Mouse (Mus musculus) urinary bladder, adult 18-20 months (tissue): ENCODE results near the gene Schip1.

Experiments used
- DNase-seq, 2 experiments: peaks; one replicate each; pipeline ENCODE4 v3.0.0; 2022; ENCODE audit warnings: low spot score in 2 of 2, mixed read lengths in 2 of 2

Schip1 gene

DNA sequence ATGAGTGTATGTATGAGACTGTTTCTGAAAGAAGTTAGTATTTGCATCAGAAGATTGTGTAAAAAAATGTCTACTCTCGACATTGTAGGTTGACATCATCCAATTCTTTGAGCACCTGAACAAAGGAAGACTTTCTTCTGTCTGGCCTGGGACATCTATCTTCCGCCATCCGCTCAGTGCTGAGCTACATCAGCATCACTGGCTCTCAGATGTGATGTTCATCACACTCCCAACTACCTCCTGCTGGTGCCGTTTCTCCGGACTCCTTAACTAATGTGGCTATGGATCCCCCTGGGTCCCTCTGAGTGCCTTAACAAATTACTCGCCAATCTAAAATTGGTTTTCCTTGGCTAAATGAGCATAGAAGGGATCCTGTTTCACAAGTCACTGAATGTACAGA is 599.7 kb downstream of the Schip1 start:
- no peak for DNase-seq

DNA sequence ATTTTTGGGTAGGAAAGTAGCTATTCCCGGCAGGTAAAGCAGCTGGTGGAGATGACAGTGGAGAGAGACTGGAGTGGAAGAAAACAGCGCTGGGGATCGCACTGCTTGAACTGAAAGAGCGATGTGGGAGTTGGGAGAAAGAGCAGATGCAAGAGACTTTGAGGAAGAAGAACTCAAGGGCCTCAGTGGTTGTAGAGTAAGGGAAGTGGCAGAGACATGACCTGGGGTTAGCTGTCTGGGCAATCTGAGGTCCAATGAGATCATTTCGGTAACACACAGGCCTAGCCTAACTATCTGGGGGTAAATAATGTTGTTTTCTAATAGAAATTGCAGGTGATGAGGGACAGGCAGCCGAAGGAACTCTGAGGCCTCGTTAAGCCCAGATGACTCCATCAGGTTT is 601.8 kb downstream of the Schip1 start:
- DNase-seq = no peak

DNA sequence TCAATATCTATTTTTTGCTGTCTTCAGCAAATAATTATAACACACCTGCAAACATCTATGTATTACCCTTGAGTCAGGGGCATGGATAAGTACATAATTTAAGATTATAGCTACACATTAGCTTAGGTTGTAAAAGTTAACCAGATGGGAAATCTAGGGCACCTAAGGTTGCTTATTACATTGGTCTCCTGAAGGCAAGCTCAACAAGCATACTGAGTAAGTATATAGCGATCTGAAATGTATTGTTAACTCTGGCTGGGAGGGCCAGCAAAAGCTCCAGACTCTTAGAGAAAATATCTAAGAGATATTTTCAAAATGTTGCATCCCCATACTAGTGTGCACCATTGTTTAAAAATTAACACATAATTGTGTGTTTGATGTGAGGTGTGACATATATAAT is 603.2 kb downstream of the Schip1 start:
- no peak for DNase-seq

DNA sequence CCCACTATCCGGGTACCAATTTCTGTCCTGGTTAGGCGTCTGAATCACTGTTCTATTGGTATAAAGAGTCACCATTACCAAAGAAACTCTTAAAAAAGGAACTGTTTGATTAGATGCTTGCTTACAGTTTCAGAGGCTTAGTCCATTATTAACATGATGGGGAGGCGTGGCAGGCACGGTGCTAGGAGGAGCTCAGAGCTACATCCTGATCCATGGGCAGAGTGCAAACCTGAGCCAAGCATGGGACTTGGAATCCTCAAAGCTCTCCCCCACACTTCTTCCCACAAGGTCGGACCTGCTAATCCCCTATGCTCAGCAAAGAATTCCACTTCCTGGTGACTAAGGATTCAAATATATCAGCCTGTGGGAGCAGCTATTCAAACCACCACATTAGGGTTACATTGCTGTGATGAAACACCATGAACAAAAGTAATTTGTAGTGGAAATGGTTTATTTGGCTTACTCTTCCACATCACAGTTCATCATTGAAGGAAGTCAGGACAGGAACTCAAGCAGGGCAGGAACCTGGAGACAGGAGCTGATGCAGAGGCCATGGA is 604.9 kb downstream of the Schip1 start:
- DNase-seq = no peak

DNA sequence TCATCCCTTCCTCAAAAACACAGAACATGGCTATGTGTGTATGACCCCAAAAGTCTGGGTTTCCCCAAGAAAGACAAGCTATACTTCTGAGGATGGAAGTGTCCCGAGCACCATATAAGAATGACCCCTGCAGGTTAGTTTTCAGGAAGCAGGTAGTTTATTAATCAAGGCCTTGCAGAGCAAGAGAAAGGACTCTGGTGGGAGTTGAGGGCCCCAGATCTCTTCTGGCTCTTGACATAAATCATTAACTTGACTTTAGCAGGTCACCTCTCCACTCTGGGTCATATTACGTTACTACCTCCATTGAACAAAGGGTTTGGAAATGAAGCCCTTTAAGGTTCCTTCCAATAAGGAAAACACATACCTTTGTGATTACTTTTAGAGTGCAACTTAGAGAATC is 610.1 kb downstream of the Schip1 start:
- no peak for DNase-seq

DNA sequence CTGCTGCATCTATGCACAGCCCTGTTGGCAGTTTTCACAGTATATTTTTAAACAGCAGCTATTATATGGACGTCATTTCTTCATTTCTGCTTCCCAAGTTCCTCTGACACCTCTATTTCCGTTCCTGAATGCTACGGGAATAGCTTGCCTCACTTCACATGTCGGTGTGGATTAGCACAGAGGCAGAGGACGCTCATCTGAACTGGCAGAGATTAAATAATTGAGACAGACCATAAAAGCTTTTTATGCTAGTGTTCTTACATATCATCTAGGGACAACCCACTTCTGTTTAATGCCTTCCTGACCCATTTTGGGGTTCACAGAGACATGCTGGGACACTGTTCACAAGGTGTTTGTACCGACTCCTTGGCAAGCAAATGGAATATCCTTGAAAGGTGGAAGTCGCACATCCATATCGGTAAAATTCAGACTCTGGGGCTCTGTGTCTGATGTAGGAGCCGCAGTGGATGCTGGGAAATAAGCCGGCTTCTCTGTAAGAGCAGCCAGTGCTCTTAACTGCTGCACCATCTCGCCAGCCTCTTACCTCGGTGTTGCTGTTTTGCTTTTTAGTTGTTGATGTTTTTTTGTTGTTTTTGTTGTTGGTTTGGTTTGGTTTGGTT is 610.7 kb downstream of the Schip1 start:
- DNase-seq = no peak
